Mouse (Mus musculus): Measurements from ENCODE around the gene Ttc6. TPM values are rescaled to one million over a fixed set of nuclear protein-coding genes. Genes with fewer than 3 reads are reported as not detected.
A peak's percentile ranks its signal among the peaks of the same experiment; 100 is the strongest.

Ttc6 gene
- polyA plus RNA-seq, 1 experiment from 2014 or later: 0.09 TPM

GRCm38 (mm10) chr12:57709966-57710365 lies 146.1 kb downstream of the Ttc6 start:
- 95% methylated on average over 1 of the region's 1 CpGs for WGBS
- H3K4me1 ChIP-seq (replicated peaks; ENCODE audit: insufficient read depth, low read length): no peaks in the 10 kb centered on the region

GRCm38 (mm10) chr12:57764720-57765119 lies 200.8 kb downstream of the Ttc6 start:
- Histone ChIP-seq H3K27ac (no peak overlapping the region), H3K36me3 (ENCODE audit: insufficient read depth, low read length) (no peaks in the 10 kb centered on the region), H3K4me3 (replicated peaks; ENCODE audit: low read depth, low read length) (no peak overlapping the region), H3K9ac (ENCODE audit: low read depth, low read length) (no peak overlapping the region), H3K27me3 (ENCODE audit: insufficient read depth, low read length) (no peaks in the 10 kb centered on the region), H3K9me3 (replicated peaks; ENCODE audit: low read length) (no peaks in the 10 kb centered on the region), H3K4me2 (ENCODE audit: low read length) (no peak overlapping the region), H3K4me1 (replicated peaks; ENCODE audit: insufficient read depth, low read length) (no peaks in the 10 kb centered on the region)
- DNase-seq (ENCODE audit: low spot score) (no peak), ATAC-seq (replicated peaks; ENCODE audit: low FRiP score, low read depth) (no peak)
- no peak for TF ChIP-seq CTCF (IDR thresholded peaks at IDR 0.05; ENCODE audit: low read depth)
- 58% methylated on average over 7 of the region's 7 CpGs for WGBS

More at GRCm38 (mm10) chr12:57709966-57710365, 146.1 kb downstream of the Ttc6 start:
- Histone ChIP-seq H3K36me3 (ENCODE audit: insufficient read depth, low read length) (no peaks in the 10 kb centered on the region), H3K9me3 (replicated peaks; ENCODE audit: low read length) (no peaks in the 10 kb centered on the region), H3K9ac (ENCODE audit: low read depth, low read length) (no peak overlapping the region), H3K4me2 (ENCODE audit: low read length) (no peak overlapping the region), H3K27ac (no peak overlapping the region), H3K4me3 (replicated peaks; ENCODE audit: low read depth, low read length) (no peak overlapping the region), H3K27me3 (ENCODE audit: insufficient read depth, low read length) (no peaks in the 10 kb centered on the region)
- ATAC-seq (replicated peaks; ENCODE audit: low FRiP score, low read depth) (no peak), DNase-seq (ENCODE audit: low spot score) (no peak)
- no peak for TF ChIP-seq CTCF (IDR thresholded peaks at IDR 0.05; ENCODE audit: low read depth)

- peak; percentile 80 for DNase-seq (ENCODE audit: low spot score)
- no peak overlapping the region for H3K4me3 ChIP-seq (replicated peaks; ENCODE audit: low read depth, low read length)
- no peaks in the 10 kb centered on the region for H3K9me3 ChIP-seq (replicated peaks; ENCODE audit: low read length)
- H3K36me3 ChIP-seq (ENCODE audit: insufficient read depth, low read length): no peaks in the 10 kb centered on the region
- H3K4me2 ChIP-seq (ENCODE audit: low read length): no peak overlapping the region
- 10% methylated on average over 12 of the region's 12 CpGs for WGBS
- peak; percentile 63; the same call in 1 of the 2 replicates for ATAC-seq (replicated peaks; ENCODE audit: low FRiP score, low read depth)
- no peaks in the 10 kb centered on the region for H3K4me1 ChIP-seq (replicated peaks; ENCODE audit: insufficient read depth, low read length)
- no peak overlapping the region for H3K27ac ChIP-seq
- no peak overlapping the region for H3K9ac ChIP-seq (ENCODE audit: low read depth, low read length)
- H3K27me3 ChIP-seq (ENCODE audit: insufficient read depth, low read length): no peaks in the 10 kb centered on the region
- TF ChIP-seq CTCF (IDR thresholded peaks at IDR 0.05; ENCODE audit: low read depth): no peak
Measured at GRCm38 (mm10) chr12:57776290-57776997, 212.5 kb downstream of the Ttc6 start.

GRCm38 (mm10) chr12:57781926-57782325 lies 218.0 kb downstream of the Ttc6 start:
- ATAC-seq (replicated peaks; ENCODE audit: low FRiP score, low read depth): no peak
- DNase-seq (ENCODE audit: low spot score): no peak
- H3K4me2 ChIP-seq (ENCODE audit: low read length): no peak overlapping the region
- no peaks in the 10 kb centered on the region for H3K9me3 ChIP-seq (replicated peaks; ENCODE audit: low read length)
- no peaks in the 10 kb centered on the region for H3K4me1 ChIP-seq (replicated peaks; ENCODE audit: insufficient read depth, low read length)
- no peak overlapping the region for H3K27ac ChIP-seq
- WGBS: 72% methylated on average over 5 of the region's 5 CpGs
- no peaks in the 10 kb centered on the region for H3K36me3 ChIP-seq (ENCODE audit: insufficient read depth, low read length)
- no peak overlapping the region for H3K9ac ChIP-seq (ENCODE audit: low read depth, low read length)
- no peaks in the 10 kb centered on the region for H3K27me3 ChIP-seq (ENCODE audit: insufficient read depth, low read length)
- no peak for TF ChIP-seq CTCF (IDR thresholded peaks at IDR 0.05; ENCODE audit: low read depth)
- no peak overlapping the region for H3K4me3 ChIP-seq (replicated peaks; ENCODE audit: low read depth, low read length)

GRCm38 (mm10) chr12:57787471-57787870 lies 223.6 kb downstream of the Ttc6 start:
- Histone ChIP-seq H3K36me3 (ENCODE audit: insufficient read depth, low read length) (no peaks in the 10 kb centered on the region), H3K4me2 (ENCODE audit: low read length) (no peak overlapping the region), H3K4me1 (replicated peaks; ENCODE audit: insufficient read depth, low read length) (no peaks in the 10 kb centered on the region), H3K4me3 (replicated peaks; ENCODE audit: low read depth, low read length) (no peak overlapping the region), H3K9ac (ENCODE audit: low read depth, low read length) (no peak overlapping the region), H3K27me3 (ENCODE audit: insufficient read depth, low read length) (no peaks in the 10 kb centered on the region), H3K27ac (no peak overlapping the region), H3K9me3 (replicated peaks; ENCODE audit: low read length) (no peaks in the 10 kb centered on the region)
- DNase-seq (ENCODE audit: low spot score): peak; percentile 68
- no peak for ATAC-seq (replicated peaks; ENCODE audit: low FRiP score, low read depth)
- TF ChIP-seq CTCF (IDR thresholded peaks at IDR 0.05; ENCODE audit: low read depth): peak; percentile 85
- 28% methylated on average over 5 of the region's 5 CpGs for WGBS

Other genes with a start within 250 kb of the Ttc6 start
- gene Foxa1, start 17.2 kb upstream of the Ttc6 start, polyA plus RNA-seq (2015; fragmentation: Nextera tagmentation; extraction: Ambion mirVana): 0.57 and 1.7 TPM in 2 replicates

Data from kidney, postnatal 0 days (tissue).